Mouse (Mus musculus): ENCODE measurements around the gene Lasp1.
A peak's percentile ranks its signal among the peaks of the same experiment; 100 is the strongest.

- TF ChIP-seq EP300 (optimal IDR thresholded peaks at IDR 0.05) (no peak), CTCF (IDR thresholded peaks at IDR 0.05; ENCODE audit: low read depth) (peak; percentile 66)
Observed at GRCm38 (mm10) chr11:97777129-97777529, 21.7 kb upstream of the Lasp1 start.

Measured in stomach, postnatal 0 days (tissue).